Comparison of ENCODE assay signal across 8 mouse cellular contexts in the genomic region with DNA sequence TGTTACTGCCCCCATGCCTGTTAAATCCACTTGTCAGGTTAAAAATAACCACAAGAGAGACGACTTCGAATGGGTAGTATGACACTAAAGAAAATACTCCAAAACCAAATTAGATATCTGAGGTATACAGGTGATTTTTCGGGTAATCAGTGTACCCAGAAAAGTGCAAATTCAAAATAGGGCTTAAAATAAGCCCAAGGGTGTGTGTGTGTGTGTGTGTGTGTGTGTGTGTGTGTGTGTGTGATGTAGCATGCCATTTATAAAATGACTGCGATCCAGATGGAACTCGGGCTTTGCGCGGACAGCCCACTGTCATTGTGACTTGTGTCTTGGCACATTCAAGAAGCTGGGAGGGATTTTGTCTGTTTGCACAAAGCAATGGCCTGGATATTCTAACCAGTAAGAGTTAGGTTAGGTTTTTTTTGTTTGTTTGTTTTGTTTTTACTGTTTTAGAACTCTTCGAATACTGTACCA. TPM values are rescaled to one million over a fixed set of nuclear protein-coding genes. Genes with fewer than 3 reads are reported as not detected.
A peak's percentile ranks its signal among the peaks of the same experiment; 100 is the strongest.
DNase-seq lines count a peak whose midpoint lies in the region; ATAC-seq and TF ChIP-seq lines count a peak whose summit lies in the region.

No protein-coding gene starts in this region.

- H3K9ac ChIP-seq in forebrain, embryonic 15.5 days (replicated peaks), result peak overlapping the region; percentile 88

- 6% methylated on average over 8 of the region's 8 CpGs for WGBS in forebrain, embryonic 15.5 days
- WGBS in midbrain, embryonic 10.5 days, result 27% methylated on average over 8 of the region's 8 CpGs

- no peaks in the 10 kb centered on the region for H3K36me3 ChIP-seq in forebrain, embryonic 15.5 days
- H3K36me3 ChIP-seq in midbrain, embryonic 10.5 days, result peaks cover 8% of the 10 kb centered on the region

- TF ChIP-seq POLR2A in bone marrow macrophage, adult 2 months (IDR thresholded peaks at IDR 0.05; ENCODE audit: borderline replicate concordance, low read depth, low read length), result no peak

- no peak for DNase-seq in layer of hippocampus, adult 2 months (ENCODE audit: low spot score in 2 of 2)
- DNase-seq in layer of hippocampus, postnatal 36 days, result no peak
- peak; percentile 39 for DNase-seq in kidney, postnatal 14 days
- DNase-seq in midbrain, embryonic 10.5 days (ENCODE audit: low spot score), result peak; percentile 16
- DNase-seq in urinary bladder, postnatal 4 days (ENCODE audit: low spot score in 2 of 2), result no peak

- H3K4me2 ChIP-seq in forebrain, embryonic 15.5 days (replicated peaks), result peak overlapping the region; percentile 88

- H3K9me3 ChIP-seq in forebrain, embryonic 15.5 days, result no peaks in the 10 kb centered on the region
- no peaks in the 10 kb centered on the region for H3K9me3 ChIP-seq in midbrain, embryonic 10.5 days (replicated peaks)

- H3K4me1 ChIP-seq in bone marrow macrophage, adult 2 months (ENCODE audit: control insufficient read depth, insufficient read depth, low read length), result peaks cover 26% of the 10 kb centered on the region
- peaks cover 34% of the 10 kb centered on the region for H3K4me1 ChIP-seq in forebrain, embryonic 15.5 days
- H3K4me1 ChIP-seq in midbrain, embryonic 10.5 days, result peaks cover 21% of the 10 kb centered on the region

- TF ChIP-seq CTCF in layer of hippocampus, adult 2 months (conservative IDR thresholded peaks at IDR 0.05), result no peak
- no peak for TF ChIP-seq CTCF in bone marrow macrophage, adult 2 months (IDR thresholded peaks at IDR 0.05; ENCODE audit: low read depth, low read length)

- peak overlapping the region; percentile 93 for H3K27ac ChIP-seq in layer of hippocampus, adult 2 months
- peak overlapping the region; percentile 77 for H3K27ac ChIP-seq in bone marrow macrophage, adult 2 months (ENCODE audit: insufficient read depth, low read depth, low read length)
- peak overlapping the region; percentile 93 for H3K27ac ChIP-seq in forebrain, embryonic 15.5 days (replicated peaks)
- H3K27ac ChIP-seq in midbrain, embryonic 10.5 days (replicated peaks), result peak overlapping the region; percentile 97

- no peak for ATAC-seq in forebrain, embryonic 15.5 days (replicated peaks)
- ATAC-seq in monocyte, adult 5-6 weeks (replicated peaks; ENCODE audit: insufficient number of reproducible peaks, low FRiP score, low TSS enrichment, poor library complexity, severe bottlenecking), result no peak

- H3K27me3 ChIP-seq in forebrain, embryonic 15.5 days, result no peaks in the 10 kb centered on the region
- no peaks in the 10 kb centered on the region for H3K27me3 ChIP-seq in midbrain, embryonic 10.5 days (ENCODE audit: low read depth, poor library complexity, severe bottlenecking)

- peak overlapping the region; percentile 96 for H3K4me3 ChIP-seq in layer of hippocampus, adult 2 months
- peak overlapping the region; percentile 83 for H3K4me3 ChIP-seq in bone marrow macrophage, adult 2 months (ENCODE audit: insufficient read depth, low read length)
- H3K4me3 ChIP-seq in forebrain, embryonic 15.5 days, result peak overlapping the region; percentile 90
- H3K4me3 ChIP-seq in midbrain, embryonic 10.5 days, result peak overlapping the region; percentile 97

RNA-seq across cellular contexts. Expression of a gene that starts 1.1 kb away (rescaled TPM):
- total RNA-seq in layer of hippocampus, adult 2 months (2021), result 100 to 1,000 TPM; 112 to 117 TPM
- total RNA-seq in layer of hippocampus, postnatal 36 days (2021), result 100 to 1,000 TPM; 115 to 122 TPM
- polyA plus RNA-seq in bone marrow macrophage, adult 2 months (2012; ENCODE audit: insufficient read depth, insufficient read length, missing spikeins), result 35.5 and 36.7 TPM in 2 replicates
- polyA plus RNA-seq in forebrain, embryonic 15.5 days (2015; fragmentation: Nextera tagmentation; extraction: Ambion mirVana), result 94.7 and 99.8 TPM in 2 replicates
- 81.9 and 86.0 TPM in 2 replicates for polyA plus RNA-seq in midbrain, embryonic 10.5 days (2016; fragmentation: Nextera tagmentation; extraction: Ambion mirVana)
- 76.8 to 93.7 TPM (median 93.1 TPM) in 3 replicates for total RNA-seq in monocyte, adult 5-6 weeks (2017)

RNA-seq across cellular contexts. Expression of a gene that starts 23.4 kb away (rescaled TPM):
- 10 to 100 TPM; 67.5 to 78.5 TPM for total RNA-seq in layer of hippocampus, adult 2 months (2021)
- 10 to 100 TPM; 74.8 to 80.4 TPM for total RNA-seq in layer of hippocampus, postnatal 36 days (2021)
- 41.6 and 46.2 TPM in 2 replicates for polyA plus RNA-seq in bone marrow macrophage, adult 2 months (2012; ENCODE audit: insufficient read depth, insufficient read length, missing spikeins)
- 46.4 and 51.0 TPM in 2 replicates for polyA plus RNA-seq in forebrain, embryonic 15.5 days (2015; fragmentation: Nextera tagmentation; extraction: Ambion mirVana)
- polyA plus RNA-seq in midbrain, embryonic 10.5 days (2016; fragmentation: Nextera tagmentation; extraction: Ambion mirVana), result 25.6 and 30.1 TPM in 2 replicates
- total RNA-seq in monocyte, adult 5-6 weeks (2017), result 43.9 to 86.2 TPM (median 50.4 TPM) in 3 replicates

RNA-seq across cellular contexts. Expression of a gene that starts 23.5 kb away (rescaled TPM):
- total RNA-seq in layer of hippocampus, adult 2 months (2021), result 10 to 100 TPM; 76.1 to 85.1 TPM
- 10 to 100 TPM; 75.7 to 80.4 TPM for total RNA-seq in layer of hippocampus, postnatal 36 days (2021)
- polyA plus RNA-seq in bone marrow macrophage, adult 2 months (2012; ENCODE audit: insufficient read depth, insufficient read length, missing spikeins), result 44.6 and 48.8 TPM in 2 replicates
- 67.6 and 70.0 TPM in 2 replicates for polyA plus RNA-seq in forebrain, embryonic 15.5 days (2015; fragmentation: Nextera tagmentation; extraction: Ambion mirVana)
- 46.3 and 56.2 TPM in 2 replicates for polyA plus RNA-seq in midbrain, embryonic 10.5 days (2016; fragmentation: Nextera tagmentation; extraction: Ambion mirVana)
- total RNA-seq in monocyte, adult 5-6 weeks (2017), result 24.8 to 32.6 TPM (median 28.7 TPM) in 3 replicates

Comparison
In these comparisons a context has a peak if more than half of its experiments do, and no peak if none do; other contexts are left out.
1. DNase-seq: peak in kidney, postnatal 14 days (single experiment) and midbrain, embryonic 10.5 days (single experiment); none in layer of hippocampus, adult 2 months (0 of 2), layer of hippocampus, postnatal 36 days (0 of 2) and urinary bladder, postnatal 4 days (0 of 2).
2. Peak in every context shown above with its lines, with median percentiles within 50 percentile points of each other: H3K27ac ChIP-seq and H3K4me3 ChIP-seq.